Mouse (Mus musculus): Measurements from ENCODE around the gene Gm15023. TPM values are rescaled to one million over a fixed set of nuclear protein-coding genes. Genes with fewer than 3 reads are reported as not detected.

The Gm15023 gene
- not detected in 2 replicates for polyA plus RNA-seq (2012; rRNA removed)

GRCm38 (mm10) chrX:135177532-135177931, at the start of gene Gm15023:
Gene Gm15023 (minus strand): TSS chrX:135177632.

GRCm38 (mm10) chrX:135210436-135211221, 33.2 kb upstream of the Gm15023 start, which contains the start of gene Tceal6:
Gene Tceal6 (minus strand): TSS chrX:135210687.

Other genes starting within 250 kb of the Gm15023 start
- not detected in 2 replicates for gene Nxf2, start 212.9 kb downstream of the Gm15023 start, polyA plus RNA-seq (2012; rRNA removed)
- 0.14 and 0.21 TPM in 2 replicates for gene Zmat1, start 168.4 kb downstream of the Gm15023 start, polyA plus RNA-seq (2012; rRNA removed)
- 1.1 and 1.2 TPM in 2 replicates for gene Tceal6, start 33.1 kb upstream of the Gm15023 start, polyA plus RNA-seq (2012; rRNA removed)
- gene Pramel3, start 124.7 kb upstream of the Gm15023 start, polyA plus RNA-seq (2012; rRNA removed), result not detected in 2 replicates
- gene Gm5128, start 195.7 kb upstream of the Gm15023 start, polyA plus RNA-seq (2012; rRNA removed), result not detected in 2 replicates

Measured in colon, adult 2 months (tissue).